Mouse (Mus musculus) right cerebral cortex, postnatal 4 days (tissue): ENCODE data around the gene Ank3.

ENCODE experiments used
- DNase-seq: peaks from one replicate; pipeline ENCODE4 v3.0.0-alpha.2; 2022

Ank3 gene

DNA sequence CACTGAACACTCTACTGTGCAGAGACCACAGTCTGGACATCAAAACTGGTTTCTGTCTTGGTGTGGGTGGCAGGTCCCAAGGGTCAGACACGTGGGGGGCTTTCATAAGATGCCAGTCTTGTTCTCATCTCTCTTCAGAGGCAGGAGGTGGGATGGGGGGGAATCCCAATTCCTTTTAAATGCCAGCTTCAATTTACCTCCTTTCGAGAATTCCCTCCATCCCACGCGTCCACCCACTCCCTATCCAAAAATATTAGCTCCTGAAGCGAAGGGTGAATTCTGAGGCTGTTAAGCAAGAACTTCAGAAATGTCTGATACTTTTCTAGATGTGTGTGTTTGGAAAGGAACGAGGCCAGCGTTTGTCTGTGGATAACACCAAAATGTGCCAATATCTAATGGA is 177.7 kb downstream of the Ank3 start:
- DNase-seq, result no peak

- DNase-seq, result no peak
Measured at GRCm38 (mm10) chr10:69577061-69577728, 178.6 kb downstream of the Ank3 start.

GRCm38 (mm10) chr10:69577729-69578061 is 179.1 kb downstream of the Ank3 start:
- no peak for DNase-seq

DNA sequence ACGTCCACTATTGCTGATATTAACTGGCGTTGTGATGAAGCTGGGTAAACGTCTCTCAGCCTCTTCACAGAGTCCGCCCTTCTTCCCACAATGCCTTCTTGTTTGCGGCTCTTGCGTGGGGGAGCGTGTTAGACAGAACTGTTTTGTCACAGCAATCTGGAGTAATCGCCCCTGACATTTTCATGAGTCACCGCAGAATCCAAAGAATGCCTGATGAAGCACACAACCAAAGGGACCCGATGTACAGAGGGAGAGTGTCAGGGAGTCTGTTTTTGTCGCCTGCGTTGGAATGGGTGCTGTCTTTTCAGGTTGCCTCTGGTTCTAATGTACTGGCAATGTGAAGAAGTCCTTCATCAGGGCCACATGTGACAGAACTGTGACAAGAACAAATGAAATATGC is 181.0 kb downstream of the Ank3 start:
- no peak for DNase-seq

GRCm38 (mm10) chr10:69581525-69581924 is 183.0 kb downstream of the Ank3 start:
- DNase-seq, result no peak

DNA sequence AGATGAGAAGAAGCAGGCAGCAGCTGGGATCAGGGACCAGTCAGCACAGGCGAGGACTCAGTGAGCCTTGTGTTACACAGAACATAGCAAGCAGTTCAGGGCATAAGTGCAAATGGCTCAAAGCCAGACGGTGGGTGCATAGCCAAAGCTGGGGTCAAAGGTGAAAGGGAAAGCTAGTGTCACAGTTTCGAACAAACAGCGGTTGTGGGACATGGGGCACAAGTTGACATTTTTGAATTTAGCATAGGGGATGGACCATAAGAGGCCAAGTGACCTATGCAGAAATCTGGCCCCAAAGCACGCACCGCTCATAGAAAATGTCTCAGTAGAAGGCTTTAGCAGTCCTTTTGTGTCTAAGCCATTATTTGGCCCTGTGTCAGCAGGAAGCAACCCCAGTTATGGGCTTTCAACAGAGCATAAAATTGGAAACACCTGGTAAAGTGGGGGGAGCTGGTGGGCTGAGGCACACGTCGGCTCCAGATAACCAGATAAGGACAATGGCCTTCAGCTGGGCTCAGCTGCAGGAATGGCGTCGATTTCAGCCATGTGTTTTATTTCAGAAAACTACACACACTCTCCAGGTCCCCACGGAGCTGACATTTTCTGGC is 185.4 kb downstream of the Ank3 start:
- no peak for DNase-seq

GRCm38 (mm10) chr10:69584566-69584965 is 186.0 kb downstream of the Ank3 start:
- no peak for DNase-seq

DNA sequence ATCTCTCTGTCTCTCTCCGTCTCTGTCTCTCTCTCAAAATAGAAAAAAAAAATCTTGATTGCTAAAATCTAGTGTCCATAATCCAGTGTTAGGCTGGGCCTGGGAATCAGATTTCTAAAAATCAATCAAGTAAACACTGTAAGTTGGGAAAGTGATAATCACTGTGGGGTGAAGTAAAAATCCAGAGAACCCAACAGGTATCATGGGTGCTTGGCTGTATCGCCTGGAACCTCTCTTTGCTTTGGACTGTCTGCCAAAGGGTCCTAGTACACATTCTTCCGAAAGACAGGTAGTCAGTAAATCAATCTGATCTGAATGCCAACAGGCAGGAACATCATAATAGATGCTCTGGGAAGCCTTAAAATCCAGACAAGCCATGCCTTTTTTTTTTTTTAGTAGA is 186.7 kb downstream of the Ank3 start:
- no peak for DNase-seq

GRCm38 (mm10) chr10:69594186-69595131 is 195.9 kb downstream of the Ank3 start:
- DNase-seq, result peak; percentile 80

- DNase-seq, result no peak
Measured at GRCm38 (mm10) chr10:69595487-69595886, 196.9 kb downstream of the Ank3 start.

GRCm38 (mm10) chr10:69601471-69601870 is 202.9 kb downstream of the Ank3 start:
- DNase-seq, result no peak

DNA sequence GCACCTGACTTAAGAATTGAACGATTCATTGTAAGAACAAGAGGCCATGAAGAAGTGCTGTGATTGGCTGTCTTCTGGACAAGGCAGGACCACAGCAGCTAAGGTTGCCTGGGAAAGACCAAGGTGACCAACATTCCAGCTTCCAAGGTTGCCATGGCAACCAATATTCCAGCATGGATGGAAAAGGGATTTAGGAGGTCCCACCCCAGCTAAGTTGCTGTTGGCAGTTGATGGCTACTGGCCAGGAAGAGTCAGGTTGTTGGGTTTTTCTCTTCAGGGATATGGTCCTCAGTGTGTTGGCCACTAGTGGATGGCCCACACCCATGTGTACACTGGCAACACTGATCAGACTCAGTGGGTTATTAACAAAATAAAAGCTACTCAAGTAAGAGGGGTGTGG is 204.1 kb downstream of the Ank3 start:
- no peak for DNase-seq

- no peak for DNase-seq
Measured at GRCm38 (mm10) chr10:69604609-69605008, 206.0 kb downstream of the Ank3 start.

DNA sequence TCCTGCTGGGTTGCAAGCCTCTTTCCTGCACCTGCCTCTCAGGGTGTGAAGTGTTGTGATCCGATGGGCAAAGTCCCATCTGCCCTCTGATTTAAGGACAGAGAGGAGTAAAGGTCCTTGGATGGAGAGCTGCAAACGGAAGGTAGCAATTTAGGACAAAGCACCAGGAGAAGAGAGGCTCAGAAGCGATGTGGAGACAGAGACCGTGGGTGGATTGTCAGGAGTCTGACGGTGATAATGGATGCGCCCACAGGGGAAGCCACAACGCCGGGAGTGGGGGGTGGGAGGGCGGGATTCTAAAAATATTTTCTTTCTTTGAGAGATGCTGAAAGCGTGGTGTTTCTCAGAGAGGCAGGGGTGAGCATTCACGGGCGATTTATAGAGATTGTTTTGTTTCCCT is 206.6 kb downstream of the Ank3 start:
- no peak for DNase-seq

DNA sequence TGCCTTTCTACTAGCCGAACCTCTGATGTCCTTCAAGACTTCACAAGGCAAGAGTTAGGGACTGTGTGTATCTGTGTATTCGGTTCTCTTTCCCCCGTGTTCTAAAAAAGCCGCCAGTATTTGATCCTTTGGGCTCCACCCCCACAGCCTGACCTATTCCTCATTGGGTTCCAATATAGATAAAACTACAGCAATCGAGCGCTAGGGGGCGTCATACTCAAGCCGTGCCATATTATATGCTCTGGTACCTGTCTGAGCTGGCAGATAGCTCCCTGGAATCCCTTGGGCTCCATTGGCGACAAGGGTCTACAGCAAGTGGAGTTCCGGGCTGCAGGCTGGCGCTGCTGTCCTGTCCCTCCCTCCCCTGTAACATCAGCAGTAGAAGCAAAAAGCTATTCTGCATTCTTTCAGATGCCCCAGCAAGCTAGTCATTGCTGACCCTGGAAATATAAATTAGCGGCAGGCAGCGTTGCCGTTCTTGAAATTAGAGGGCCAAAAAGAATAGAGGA is 209.1 kb downstream of the Ank3 start:
- DNase-seq, result no peak

DNA sequence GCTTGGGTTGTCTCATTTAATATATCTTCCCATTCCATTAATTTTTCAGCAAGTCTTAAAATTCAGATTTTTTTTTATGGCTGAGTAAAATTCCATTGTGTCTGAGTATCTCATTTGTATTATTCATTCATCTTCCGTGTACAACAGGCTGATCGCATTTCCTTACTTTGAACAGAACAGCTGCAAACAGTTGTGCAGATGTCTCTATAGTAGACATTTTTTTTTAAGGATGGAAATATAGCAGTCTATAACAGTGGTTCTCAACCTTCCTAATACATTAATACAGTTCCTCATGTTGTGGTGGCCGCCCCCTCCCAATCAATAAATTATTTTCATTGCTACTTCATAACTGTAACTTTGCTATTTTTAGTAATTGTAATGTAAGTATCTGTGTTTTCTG is 212.7 kb downstream of the Ank3 start:
- no peak for DNase-seq

GRCm38 (mm10) chr10:69611839-69612340 is 213.3 kb downstream of the Ank3 start:
- no peak for DNase-seq

DNA sequence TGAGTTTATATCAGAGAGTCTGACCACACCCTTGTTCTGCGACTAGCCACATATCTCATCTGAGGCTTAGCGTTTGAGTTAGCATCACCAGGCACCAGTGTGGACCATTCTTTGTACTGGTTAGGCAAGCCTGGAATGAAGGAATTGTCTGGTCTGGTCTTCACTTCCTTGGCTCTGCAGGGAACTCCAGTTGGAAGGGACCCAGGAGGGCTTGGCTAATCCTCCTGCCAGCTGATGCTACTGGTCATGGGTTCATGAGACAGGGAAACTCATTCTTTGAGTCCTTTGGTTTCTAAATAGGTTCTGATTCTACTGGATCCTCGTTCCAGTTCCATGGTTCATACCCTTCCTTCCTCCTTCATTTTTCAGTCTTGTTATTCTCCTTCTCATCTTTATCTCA is 218.4 kb downstream of the Ank3 start:
- DNase-seq, result no peak

DNA sequence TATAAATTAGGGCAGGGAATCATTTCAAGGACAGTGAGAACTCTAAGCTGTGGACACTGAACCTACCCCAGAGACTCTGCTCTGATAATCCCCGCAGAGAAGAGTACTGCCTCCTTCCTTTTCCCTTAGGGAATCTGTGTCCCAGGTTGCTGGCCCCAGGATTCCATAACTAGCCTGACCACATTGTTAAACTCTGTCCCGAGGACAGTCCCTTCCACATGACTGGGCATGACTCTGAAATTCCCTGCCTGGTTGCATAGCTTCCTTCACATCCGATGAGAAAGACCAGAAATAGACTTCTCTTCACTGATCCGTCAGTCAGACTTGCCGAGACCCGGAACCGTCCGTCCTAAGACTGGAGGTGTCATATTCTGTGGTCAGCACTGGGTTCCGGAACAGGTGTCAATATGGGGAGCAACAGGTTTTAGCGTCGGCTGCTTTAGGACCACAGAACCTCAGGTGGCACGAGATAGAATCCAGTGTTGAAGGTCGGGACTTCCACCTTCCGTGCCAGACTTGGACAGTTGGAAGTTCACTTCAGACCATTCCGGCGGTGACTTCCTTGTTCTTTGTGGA is 219.1 kb downstream of the Ank3 start:
- no peak for DNase-seq

DNA sequence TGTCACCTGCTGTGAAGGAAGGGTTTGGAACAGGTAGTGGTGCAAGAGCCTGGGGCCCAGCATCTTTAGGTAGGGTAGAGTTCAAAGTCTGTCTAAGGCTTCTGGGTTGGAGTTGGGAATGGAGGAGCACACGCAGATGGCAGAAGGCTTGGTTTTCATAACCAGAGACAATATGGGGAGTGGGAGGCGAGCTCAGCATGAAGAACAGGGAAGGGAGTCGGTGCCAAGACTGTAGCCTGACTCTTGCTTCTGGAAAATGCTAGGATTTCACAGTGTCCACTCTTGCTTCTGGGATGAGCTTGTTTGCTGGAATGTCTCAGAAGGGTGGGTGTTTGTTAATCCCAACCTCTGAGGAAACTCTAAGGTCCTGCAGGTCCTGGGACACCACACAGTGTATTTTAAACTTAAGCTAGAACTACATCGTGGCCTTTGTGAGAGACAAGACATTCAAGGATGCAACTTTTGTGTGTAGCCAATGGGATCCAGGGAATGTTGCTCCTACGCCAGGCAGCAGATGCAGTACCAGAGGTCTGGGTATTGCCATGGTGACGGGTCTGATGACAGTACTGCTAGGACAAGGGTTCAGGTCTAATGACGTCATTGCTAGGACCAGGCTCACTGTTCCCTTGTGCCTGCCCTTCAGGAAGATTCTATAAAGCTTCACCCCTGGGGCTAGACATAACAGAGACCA is 222.3 kb downstream of the Ank3 start:
- DNase-seq, result no peak

DNA sequence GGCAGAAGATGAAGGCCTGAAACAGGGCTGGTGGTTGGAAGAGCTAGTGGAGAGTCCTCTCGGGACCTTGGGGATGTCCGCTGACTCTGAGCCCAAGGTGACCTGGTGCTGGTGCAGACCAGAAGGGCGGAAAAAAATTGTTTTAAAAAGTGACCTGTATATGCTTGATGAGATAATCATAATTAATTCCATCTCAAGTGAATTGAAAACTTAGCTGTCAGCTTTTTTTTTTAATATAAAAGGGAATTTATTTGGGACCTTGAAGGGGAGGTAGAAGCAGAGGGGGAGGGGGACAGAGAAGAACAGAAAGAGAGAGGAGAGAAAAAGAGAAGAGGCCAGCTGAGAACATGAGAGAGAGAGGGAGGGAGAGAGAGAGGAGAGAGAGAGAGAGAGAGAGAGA is 229.2 kb downstream of the Ank3 start:
- no peak for DNase-seq

- DNase-seq, result no peak
Measured at GRCm38 (mm10) chr10:69628743-69629142, 230.2 kb downstream of the Ank3 start.
